Mouse (Mus musculus): ENCODE measurements around the gene Egln3. TPM values are rescaled to one million over a fixed set of nuclear protein-coding genes. Genes with fewer than 3 reads are reported as not detected.

Gene Egln3
- polyA plus RNA-seq, 1 experiment from 2014 or later = 2.9 TPM

- H3K27me3 ChIP-seq (ENCODE audit: low read depth, poor library complexity, severe bottlenecking) = peaks cover 26% of the 10 kb centered on the region
Measured at GRCm38 (mm10) chr12:54198282-54198918, 5.3 kb downstream of the Egln3 start.

GRCm38 (mm10) chr12:54197849-54198248, 5.8 kb downstream of the Egln3 start:
- Histone ChIP-seq H3K27me3 (ENCODE audit: low read depth, poor library complexity, severe bottlenecking) (peaks cover 24% of the 10 kb centered on the region), H3K9me3 (replicated peaks) (no peaks in the 10 kb centered on the region), H3K4me1 (peaks cover 21% of the 10 kb centered on the region), H3K36me3 (no peaks in the 10 kb centered on the region), H3K4me3 (no peak overlapping the region), H3K27ac (no peak overlapping the region)
- WGBS = 84% methylated on average over 11 of the region's 11 CpGs
- DNase-seq (ENCODE audit: low spot score) = no peak

More at GRCm38 (mm10) chr12:54198282-54198918, 5.3 kb downstream of the Egln3 start:
- no peak for DNase-seq (ENCODE audit: low spot score)
- Histone ChIP-seq H3K27ac (no peak overlapping the region), H3K36me3 (no peaks in the 10 kb centered on the region), H3K4me1 (peaks cover 24% of the 10 kb centered on the region), H3K4me3 (no peak overlapping the region), H3K9me3 (replicated peaks) (no peaks in the 10 kb centered on the region)
- 92% methylated on average over 4 of the region's 4 CpGs for WGBS

GRCm38 (mm10) chr12:54197301-54197782, 6.3 kb downstream of the Egln3 start:
- 79% methylated on average over 6 of the region's 6 CpGs for WGBS
- no peaks in the 10 kb centered on the region for H3K9me3 ChIP-seq (replicated peaks)

GRCm38 (mm10) chr12:54196881-54197280, 6.8 kb downstream of the Egln3 start:
- 86% methylated on average over 8 of the region's 8 CpGs for WGBS
- no peaks in the 10 kb centered on the region for H3K9me3 ChIP-seq (replicated peaks)
- no peak overlapping the region for H3K27ac ChIP-seq
- H3K36me3 ChIP-seq = no peaks in the 10 kb centered on the region
- H3K4me3 ChIP-seq = no peak overlapping the region
- H3K27me3 ChIP-seq (ENCODE audit: low read depth, poor library complexity, severe bottlenecking) = peaks cover 17% of the 10 kb centered on the region
- DNase-seq (ENCODE audit: low spot score) = no peak
- H3K4me1 ChIP-seq = peaks cover 29% of the 10 kb centered on the region

More at GRCm38 (mm10) chr12:54197301-54197782, 6.3 kb downstream of the Egln3 start:
- H3K27me3 ChIP-seq (ENCODE audit: low read depth, poor library complexity, severe bottlenecking) = peaks cover 21% of the 10 kb centered on the region
- H3K4me1 ChIP-seq = peaks cover 24% of the 10 kb centered on the region
- H3K27ac ChIP-seq = no peak overlapping the region
- no peak for DNase-seq (ENCODE audit: low spot score)
- H3K4me3 ChIP-seq = no peak overlapping the region
- no peaks in the 10 kb centered on the region for H3K36me3 ChIP-seq

- H3K4me3 ChIP-seq = no peak overlapping the region
- no peaks in the 10 kb centered on the region for H3K9me3 ChIP-seq (replicated peaks)
- H3K27me3 ChIP-seq (ENCODE audit: low read depth, poor library complexity, severe bottlenecking) = peaks cover 10% of the 10 kb centered on the region
- H3K27ac ChIP-seq = no peak overlapping the region
- DNase-seq (ENCODE audit: low spot score) = no peak
- H3K36me3 ChIP-seq = no peaks in the 10 kb centered on the region
- WGBS = 26% methylated on average over 5 of the region's 5 CpGs
- H3K4me1 ChIP-seq = peaks cover 37% of the 10 kb centered on the region
Measured at GRCm38 (mm10) chr12:54194159-54194558, 9.5 kb downstream of the Egln3 start.

GRCm38 (mm10) chr12:54192305-54192661, 11.4 kb downstream of the Egln3 start:
- Histone ChIP-seq H3K4me3 (peak overlapping the region; percentile 44), H3K27me3 (ENCODE audit: low read depth, poor library complexity, severe bottlenecking) (peaks cover 10% of the 10 kb centered on the region), H3K36me3 (no peaks in the 10 kb centered on the region), H3K9me3 (replicated peaks) (no peaks in the 10 kb centered on the region), H3K27ac (peak overlapping the region; percentile 77), H3K4me1 (peaks cover 47% of the 10 kb centered on the region)
- WGBS = under 1% methylated on average over 5 of the region's 5 CpGs
- DNase-seq (ENCODE audit: low spot score) = no peak

GRCm38 (mm10) chr12:54191608-54192304, 11.9 kb downstream of the Egln3 start:
- Histone ChIP-seq H3K9me3 (replicated peaks) (no peaks in the 10 kb centered on the region), H3K27ac (peak overlapping the region; percentile 77), H3K27me3 (ENCODE audit: low read depth, poor library complexity, severe bottlenecking) (peaks cover 10% of the 10 kb centered on the region), H3K36me3 (no peaks in the 10 kb centered on the region), H3K4me1 (peaks cover 52% of the 10 kb centered on the region), H3K4me3 (peak overlapping the region; percentile 44)
- peak; percentile 86 for DNase-seq (ENCODE audit: low spot score)
- 4% methylated on average over 19 of the region's 19 CpGs for WGBS

GRCm38 (mm10) chr12:54191181-54191580, 12.5 kb downstream of the Egln3 start:
- DNase-seq (ENCODE audit: low spot score) = no peak
- H3K9me3 ChIP-seq (replicated peaks) = no peaks in the 10 kb centered on the region
- no peaks in the 10 kb centered on the region for H3K36me3 ChIP-seq
- H3K27me3 ChIP-seq (ENCODE audit: low read depth, poor library complexity, severe bottlenecking) = peaks cover 10% of the 10 kb centered on the region
- H3K4me1 ChIP-seq = peaks cover 52% of the 10 kb centered on the region
- WGBS = 32% methylated on average over 9 of the region's 9 CpGs
- H3K4me3 ChIP-seq = no peak overlapping the region
- peak overlapping the region; percentile 77 for H3K27ac ChIP-seq

GRCm38 (mm10) chr12:54187812-54188600, 15.7 kb downstream of the Egln3 start:
- peaks cover 57% of the 10 kb centered on the region for H3K4me1 ChIP-seq
- no peak overlapping the region for H3K4me3 ChIP-seq
- peak overlapping the region; percentile 58 for H3K27ac ChIP-seq
- no peaks in the 10 kb centered on the region for H3K36me3 ChIP-seq
- WGBS = 71% methylated on average over 17 of the region's 17 CpGs
- no peak for DNase-seq (ENCODE audit: low spot score)
- H3K9me3 ChIP-seq (replicated peaks) = no peaks in the 10 kb centered on the region
- peaks cover 4% of the 10 kb centered on the region for H3K27me3 ChIP-seq (ENCODE audit: low read depth, poor library complexity, severe bottlenecking)

GRCm38 (mm10) chr12:54186926-54187623, 16.6 kb downstream of the Egln3 start:
- no peaks in the 10 kb centered on the region for H3K9me3 ChIP-seq (replicated peaks)
- no peak overlapping the region for H3K4me3 ChIP-seq
- peaks cover 48% of the 10 kb centered on the region for H3K4me1 ChIP-seq
- DNase-seq (ENCODE audit: low spot score) = no peak
- H3K27me3 ChIP-seq (ENCODE audit: low read depth, poor library complexity, severe bottlenecking) = no peaks in the 10 kb centered on the region
- H3K27ac ChIP-seq = peak overlapping the region; percentile 58; the same call in 1 of the 2 replicates
- 67% methylated on average over 14 of the region's 14 CpGs for WGBS
- no peaks in the 10 kb centered on the region for H3K36me3 ChIP-seq

GRCm38 (mm10) chr12:54184264-54184663, 19.4 kb downstream of the Egln3 start:
- no peak for DNase-seq (ENCODE audit: low spot score)
- H3K27ac ChIP-seq = no peak overlapping the region
- H3K4me1 ChIP-seq = peaks cover 42% of the 10 kb centered on the region
- WGBS = 51% methylated on average over 7 of the region's 7 CpGs
- no peaks in the 10 kb centered on the region for H3K9me3 ChIP-seq (replicated peaks)
- H3K27me3 ChIP-seq (ENCODE audit: low read depth, poor library complexity, severe bottlenecking) = no peaks in the 10 kb centered on the region
- H3K36me3 ChIP-seq = no peaks in the 10 kb centered on the region
- H3K4me3 ChIP-seq = no peak overlapping the region

- DNase-seq (ENCODE audit: low spot score) = no peak
- Histone ChIP-seq H3K4me1 (peaks cover 16% of the 10 kb centered on the region), H3K27ac (no peak overlapping the region), H3K36me3 (no peaks in the 10 kb centered on the region), H3K27me3 (ENCODE audit: low read depth, poor library complexity, severe bottlenecking) (no peaks in the 10 kb centered on the region), H3K9me3 (replicated peaks) (no peaks in the 10 kb centered on the region), H3K4me3 (no peak overlapping the region)
- WGBS = 82% methylated on average over 3 of the region's 3 CpGs
Measured at GRCm38 (mm10) chr12:54178323-54178722, 25.3 kb downstream of the Egln3 start.
